Mouse (Mus musculus): ENCODE measurements around the gene Plk3. TPM values are rescaled to one million over a fixed set of nuclear protein-coding genes. Genes with fewer than 3 reads are reported as not detected.
"Not testable (repeated sequence)": the region's sequence is repeated elsewhere in the genome, so short reads cannot be mapped to it uniquely, and the experiment has no call there.

Gene Plk3
- 42.5 and 48.9 TPM in 2 replicates for polyA plus RNA-seq (2014; fragmentation: Nextera tagmentation; extraction: Ambion mirVana)

DNA sequence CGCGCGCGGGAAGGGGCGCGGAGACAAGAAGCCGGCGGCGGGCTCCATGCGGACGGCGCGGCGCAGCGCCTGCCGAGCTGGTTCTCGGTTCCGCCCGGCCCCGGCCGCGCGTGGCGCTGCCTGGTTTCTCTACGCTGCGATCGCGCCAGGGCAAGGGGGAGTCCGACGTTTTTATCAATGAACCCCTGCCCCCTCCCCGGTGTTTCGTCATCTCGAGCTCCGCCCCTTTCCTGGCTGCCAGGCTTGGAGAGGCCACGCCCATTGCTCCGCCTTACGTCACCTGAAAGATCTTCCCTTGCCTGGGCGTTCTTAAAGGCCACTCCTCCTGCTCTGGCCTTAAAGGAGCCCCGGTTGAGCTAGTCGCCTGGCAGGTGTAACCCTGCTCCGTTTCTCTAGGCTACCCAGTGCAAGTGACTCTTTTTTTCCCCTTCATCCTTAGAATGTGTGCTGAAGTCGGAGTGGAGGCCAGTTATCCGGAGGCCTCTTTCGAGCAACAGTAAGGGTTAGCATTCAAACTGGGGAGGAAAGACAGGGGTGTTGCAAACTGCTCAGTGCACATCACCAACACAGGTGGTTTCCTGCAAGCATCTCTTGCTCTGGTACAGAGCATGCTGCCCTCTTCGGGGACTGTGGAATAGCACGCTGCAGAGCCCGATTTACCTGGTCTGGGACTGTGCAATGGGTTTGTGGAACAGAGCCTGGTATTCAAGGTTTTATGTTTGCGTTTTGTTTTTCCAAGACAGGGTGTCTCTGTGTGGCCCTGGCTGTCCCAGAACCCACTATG is at the start of gene Plk3:
Gene Plk3 (minus strand): TSS at position 147 of the 784 bp plus-strand sequence.
- DNase-seq (ENCODE audit: low spot score), result peak; percentile 97
- peak within 1 kb of the TSS; percentile 72; the same call in 1 of the 2 replicates for H3K27ac ChIP-seq (ENCODE audit: low read depth, low read length)
- H3K36me3 ChIP-seq (ENCODE audit: control insufficient read depth, insufficient read depth, low read length), result peaks cover 3% of the 10 kb centered on the region; the same call in 1 of the 2 replicates
- no peaks in the 10 kb centered on the region for H3K27me3 ChIP-seq (ENCODE audit: control insufficient read depth, insufficient read depth, low read length)
- peak within 1 kb of the TSS; percentile 78 for H3K4me3 ChIP-seq (ENCODE audit: low read depth, low read length)
- 2% methylated on average over 47 of the region's 48 CpGs for WGBS
- H3K4me1 ChIP-seq (ENCODE audit: control insufficient read depth, insufficient read depth, low read length), result peaks cover 26% of the 10 kb centered on the region
- peak within 1 kb of the TSS; percentile 76 for H3K9ac ChIP-seq (ENCODE audit: low read length)
- ATAC-seq (ENCODE audit: insufficient read depth, low FRiP score, low TSS enrichment), result peak; percentile 76
- H3K4me2 ChIP-seq (ENCODE audit: low read depth), result peak within 1 kb of the TSS; percentile 81
- H3K9me3 ChIP-seq (ENCODE audit: control insufficient read depth, low read length), result no peaks in the 10 kb centered on the region

DNA sequence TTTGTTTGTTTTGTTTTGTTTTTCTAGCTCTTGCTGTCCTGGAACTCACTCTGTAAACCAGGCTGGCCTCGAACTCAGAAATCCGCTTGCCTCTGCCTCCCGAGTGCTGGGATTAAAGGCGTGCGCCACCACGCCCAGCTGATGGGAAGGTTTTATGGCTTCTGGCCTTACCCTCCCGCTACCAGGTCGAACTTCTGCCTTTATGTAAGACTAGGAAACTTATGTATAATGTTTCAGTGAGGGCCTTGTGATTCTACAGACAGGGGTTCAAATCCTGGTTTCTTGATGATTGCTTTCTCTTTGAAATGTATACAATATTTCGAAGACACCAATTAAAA is 49.0 kb upstream of the Plk3 start:
- H3K4me3 ChIP-seq (ENCODE audit: low read depth, low read length), result peak overlapping the region; percentile 73
- not testable (repeated sequence) for DNase-seq (ENCODE audit: low spot score); H3K27me3 ChIP-seq (ENCODE audit: control insufficient read depth, insufficient read depth, low read length); H3K9me3 ChIP-seq (ENCODE audit: control insufficient read depth, low read length); H3K27ac ChIP-seq (ENCODE audit: low read depth, low read length); H3K36me3 ChIP-seq (ENCODE audit: control insufficient read depth, insufficient read depth, low read length); H3K4me1 ChIP-seq (ENCODE audit: control insufficient read depth, insufficient read depth, low read length)
- WGBS, result 14% methylated on average over 9 of the region's 9 CpGs
- H3K9ac ChIP-seq (ENCODE audit: low read length), result peak overlapping the region; percentile 59
- peak overlapping the region; percentile 52 for H3K4me2 ChIP-seq (ENCODE audit: low read depth)
- peak; percentile 60 for ATAC-seq (ENCODE audit: insufficient read depth, low FRiP score, low TSS enrichment)

DNA sequence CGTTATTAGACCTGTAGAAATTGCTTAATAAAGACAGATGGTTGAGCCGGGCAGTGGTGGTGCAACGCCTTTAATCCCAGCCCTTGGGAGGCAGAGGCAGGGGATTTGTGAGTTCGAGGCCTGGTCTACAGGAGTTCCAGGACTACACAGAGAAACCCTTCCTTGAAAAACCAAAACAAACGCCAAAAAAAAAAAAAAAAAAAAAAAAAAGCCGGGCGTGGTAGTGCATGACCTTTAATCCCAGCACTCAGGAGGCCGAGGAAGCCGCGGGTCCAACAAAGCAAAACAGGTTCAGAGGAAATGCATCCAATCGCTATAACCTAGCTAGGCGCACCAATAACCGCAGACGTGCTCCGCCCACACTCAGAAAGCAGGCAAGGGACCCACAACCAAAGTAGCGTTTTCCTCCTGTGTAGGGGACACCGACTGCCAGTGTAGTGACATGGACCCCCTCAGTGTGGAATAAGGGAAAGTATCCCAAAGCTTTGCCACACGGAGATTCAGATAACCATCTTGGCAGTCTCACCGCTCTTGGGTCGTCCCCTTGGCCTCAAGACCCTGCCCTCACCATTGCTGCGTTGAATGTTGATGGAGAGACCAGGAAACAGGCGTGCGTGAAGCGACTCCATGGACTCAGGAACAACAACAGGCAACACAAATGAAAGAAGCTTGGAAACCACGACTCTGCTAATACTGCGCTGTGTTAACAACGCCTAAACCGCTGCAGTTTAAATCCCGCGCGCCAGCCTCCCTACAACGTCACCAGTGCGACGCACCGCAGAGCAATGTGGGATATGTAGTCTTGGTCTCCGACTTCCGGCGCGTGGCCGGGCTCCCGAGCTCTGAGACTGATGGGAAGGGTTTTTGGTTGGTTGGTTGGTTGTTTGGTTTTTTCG is 48.3 kb upstream of the Plk3 start, which contains the start of gene Kif2c:
Gene Kif2c (minus strand): TSS at position 777 of the 896 bp plus-strand sequence.
- Histone ChIP-seq H3K4me1 (ENCODE audit: control insufficient read depth, insufficient read depth, low read length) (peaks cover 5% of the 10 kb centered on the region; the same call in 1 of the 2 replicates), H3K27ac (ENCODE audit: low read depth, low read length) (no peak within 1 kb of the TSS), H3K9me3 (ENCODE audit: control insufficient read depth, low read length) (no peaks in the 10 kb centered on the region), H3K4me2 (ENCODE audit: low read depth) (peak within 1 kb of the TSS; percentile 52), H3K27me3 (ENCODE audit: control insufficient read depth, insufficient read depth, low read length) (no peaks in the 10 kb centered on the region), H3K4me3 (ENCODE audit: low read depth, low read length) (peak within 1 kb of the TSS; percentile 73), H3K36me3 (ENCODE audit: control insufficient read depth, insufficient read depth, low read length) (no peaks in the 10 kb centered on the region; the same call in 1 of the 2 replicates), H3K9ac (ENCODE audit: low read length) (peak within 1 kb of the TSS; percentile 59)
- 1% methylated on average over 42 of the region's 42 CpGs for WGBS
- DNase-seq (ENCODE audit: low spot score), result peak; percentile 94
- peak; percentile 95 for ATAC-seq (ENCODE audit: insufficient read depth, low FRiP score, low TSS enrichment)

DNA sequence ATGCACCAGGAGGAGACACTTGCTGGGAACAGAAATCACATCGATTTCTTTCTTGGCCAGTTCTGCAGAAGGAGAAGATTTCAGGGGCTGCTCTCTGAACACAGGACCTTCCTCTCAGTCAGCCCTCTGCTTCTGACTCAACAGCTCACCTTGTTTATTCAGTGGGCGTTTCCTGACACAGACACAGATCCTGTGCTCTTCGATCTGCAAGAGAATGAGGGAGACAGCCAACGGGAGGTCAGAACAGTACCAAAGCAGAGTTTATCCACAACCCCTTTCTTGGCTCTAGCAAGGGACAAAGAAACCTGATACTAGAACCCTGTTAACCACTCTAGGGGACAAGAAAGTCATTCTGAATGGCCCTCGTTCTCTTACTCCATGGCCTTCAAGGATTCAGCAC is 36.2 kb upstream of the Plk3 start:
- WGBS, result 95% methylated on average over 5 of the region's 5 CpGs
- DNase-seq (ENCODE audit: low spot score) (no peak), ATAC-seq (ENCODE audit: insufficient read depth, low FRiP score, low TSS enrichment) (no peak)
- no peak overlapping the region for H3K4me2 ChIP-seq (ENCODE audit: low read depth)
- H3K4me1 ChIP-seq (ENCODE audit: control insufficient read depth, insufficient read depth, low read length), result no peaks in the 10 kb centered on the region
- H3K27me3 ChIP-seq (ENCODE audit: control insufficient read depth, insufficient read depth, low read length), result no peaks in the 10 kb centered on the region
- no peak overlapping the region for H3K27ac ChIP-seq (ENCODE audit: low read depth, low read length)
- H3K9me3 ChIP-seq (ENCODE audit: control insufficient read depth, low read length), result no peaks in the 10 kb centered on the region
- H3K9ac ChIP-seq (ENCODE audit: low read length), result no peak overlapping the region
- no peak overlapping the region for H3K4me3 ChIP-seq (ENCODE audit: low read depth, low read length)
- peaks cover 35% of the 10 kb centered on the region for H3K36me3 ChIP-seq (ENCODE audit: control insufficient read depth, insufficient read depth, low read length)

DNA sequence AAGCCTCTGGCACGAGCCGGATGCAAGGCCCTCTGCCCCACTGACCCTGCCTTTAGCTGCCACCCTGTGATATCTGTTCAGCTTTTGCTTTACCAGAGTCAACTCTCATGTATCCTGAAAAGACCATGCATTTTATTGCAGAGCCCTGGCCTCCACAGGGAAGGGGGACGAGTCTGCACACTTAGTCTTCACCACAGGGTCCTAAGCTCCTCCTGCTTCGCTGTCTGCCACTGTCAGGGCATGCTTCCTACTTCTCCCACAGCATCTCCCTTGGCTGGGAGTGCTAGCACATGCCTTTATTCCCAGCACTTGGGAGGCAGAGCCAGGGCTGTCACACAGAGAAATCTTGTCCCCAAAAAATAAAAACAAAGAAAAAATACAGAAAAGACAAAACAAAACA is 27.4 kb upstream of the Plk3 start:
- WGBS, result 76% methylated on average over 4 of the region's 4 CpGs
- Histone ChIP-seq H3K27ac (ENCODE audit: low read depth, low read length) (no peak overlapping the region), H3K27me3 (ENCODE audit: control insufficient read depth, insufficient read depth, low read length) (no peaks in the 10 kb centered on the region), H3K4me2 (ENCODE audit: low read depth) (no peak overlapping the region), H3K36me3 (ENCODE audit: control insufficient read depth, insufficient read depth, low read length) (peaks cover 27% of the 10 kb centered on the region), H3K4me3 (ENCODE audit: low read depth, low read length) (no peak overlapping the region), H3K9ac (ENCODE audit: low read length) (no peak overlapping the region), H3K9me3 (ENCODE audit: control insufficient read depth, low read length) (no peaks in the 10 kb centered on the region), H3K4me1 (ENCODE audit: control insufficient read depth, insufficient read depth, low read length) (no peaks in the 10 kb centered on the region)
- ATAC-seq (ENCODE audit: insufficient read depth, low FRiP score, low TSS enrichment) (no peak), DNase-seq (ENCODE audit: low spot score) (no peak)

DNA sequence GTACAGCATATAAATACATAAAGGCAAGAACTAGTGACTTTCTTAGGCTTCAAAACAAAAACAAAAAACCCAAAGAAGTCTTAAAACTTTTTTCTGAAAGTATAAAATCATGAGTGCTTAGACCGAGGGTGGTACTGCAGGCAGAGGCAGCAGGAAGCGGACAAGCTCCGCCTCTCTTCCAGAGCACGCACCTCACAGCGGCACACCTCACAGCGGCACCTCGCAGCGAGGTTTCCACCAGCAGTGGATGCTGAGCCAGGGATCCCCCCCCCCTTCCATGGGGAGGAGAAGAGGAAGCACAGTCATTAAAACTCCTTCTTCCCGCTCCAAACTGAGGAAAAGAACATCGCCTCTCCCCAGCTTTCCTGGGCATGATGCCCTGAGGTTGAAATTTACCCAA is 25.9 kb upstream of the Plk3 start:
- Histone ChIP-seq H3K9ac (ENCODE audit: low read length) (no peak overlapping the region), H3K27me3 (ENCODE audit: control insufficient read depth, insufficient read depth, low read length) (no peaks in the 10 kb centered on the region), H3K4me1 (ENCODE audit: control insufficient read depth, insufficient read depth, low read length) (no peaks in the 10 kb centered on the region; the same call in 1 of the 2 replicates), H3K4me3 (ENCODE audit: low read depth, low read length) (no peak overlapping the region), H3K27ac (ENCODE audit: low read depth, low read length) (no peak overlapping the region), H3K9me3 (ENCODE audit: control insufficient read depth, low read length) (no peaks in the 10 kb centered on the region), H3K4me2 (ENCODE audit: low read depth) (no peak overlapping the region), H3K36me3 (ENCODE audit: control insufficient read depth, insufficient read depth, low read length) (peaks cover 12% of the 10 kb centered on the region)
- WGBS, result 85% methylated on average over 10 of the region's 10 CpGs
- DNase-seq (ENCODE audit: low spot score) (no peak), ATAC-seq (ENCODE audit: insufficient read depth, low FRiP score, low TSS enrichment) (no peak)

DNA sequence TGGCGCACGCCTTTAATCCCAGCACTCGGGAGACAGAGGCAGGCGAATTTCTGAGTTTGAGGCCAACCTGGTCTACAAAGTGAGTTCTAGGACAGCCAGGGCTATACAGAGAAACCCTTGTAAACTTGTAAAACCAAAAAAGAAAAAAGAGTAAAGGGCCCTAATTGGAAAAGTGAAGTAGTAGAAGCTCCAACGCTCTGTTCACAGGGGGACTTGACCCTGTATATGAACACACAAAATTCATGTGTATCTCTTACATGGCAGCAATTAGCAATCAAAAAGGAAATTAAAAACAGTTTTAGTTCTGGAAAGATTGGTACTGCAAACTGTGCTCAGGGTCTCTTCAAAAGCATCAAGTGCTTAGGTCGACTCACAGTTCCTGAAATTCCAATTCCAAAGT is 22.6 kb upstream of the Plk3 start:
- H3K4me3 ChIP-seq (ENCODE audit: low read depth, low read length), result peak overlapping the region; percentile 99; the same call in 1 of the 2 replicates
- no peak for ATAC-seq (ENCODE audit: insufficient read depth, low FRiP score, low TSS enrichment)
- WGBS, result 33% methylated on average over 6 of the region's 6 CpGs
- peaks cover 20% of the 10 kb centered on the region for H3K36me3 ChIP-seq (ENCODE audit: control insufficient read depth, insufficient read depth, low read length)
- peak overlapping the region; percentile 34 for H3K4me2 ChIP-seq (ENCODE audit: low read depth)
- no peaks in the 10 kb centered on the region for H3K9me3 ChIP-seq (ENCODE audit: control insufficient read depth, low read length)
- H3K27ac ChIP-seq (ENCODE audit: low read depth, low read length), result peak overlapping the region; percentile 91; the same call in 1 of the 2 replicates
- H3K4me1 ChIP-seq (ENCODE audit: control insufficient read depth, insufficient read depth, low read length), result no peaks in the 10 kb centered on the region; the same call in 1 of the 2 replicates
- no peak for DNase-seq (ENCODE audit: low spot score)
- H3K9ac ChIP-seq (ENCODE audit: low read length), result 0 out of 2 replicates have a peak overlapping the region, but pooled peaks have one; percentile 33
- no peaks in the 10 kb centered on the region for H3K27me3 ChIP-seq (ENCODE audit: control insufficient read depth, insufficient read depth, low read length)

DNA sequence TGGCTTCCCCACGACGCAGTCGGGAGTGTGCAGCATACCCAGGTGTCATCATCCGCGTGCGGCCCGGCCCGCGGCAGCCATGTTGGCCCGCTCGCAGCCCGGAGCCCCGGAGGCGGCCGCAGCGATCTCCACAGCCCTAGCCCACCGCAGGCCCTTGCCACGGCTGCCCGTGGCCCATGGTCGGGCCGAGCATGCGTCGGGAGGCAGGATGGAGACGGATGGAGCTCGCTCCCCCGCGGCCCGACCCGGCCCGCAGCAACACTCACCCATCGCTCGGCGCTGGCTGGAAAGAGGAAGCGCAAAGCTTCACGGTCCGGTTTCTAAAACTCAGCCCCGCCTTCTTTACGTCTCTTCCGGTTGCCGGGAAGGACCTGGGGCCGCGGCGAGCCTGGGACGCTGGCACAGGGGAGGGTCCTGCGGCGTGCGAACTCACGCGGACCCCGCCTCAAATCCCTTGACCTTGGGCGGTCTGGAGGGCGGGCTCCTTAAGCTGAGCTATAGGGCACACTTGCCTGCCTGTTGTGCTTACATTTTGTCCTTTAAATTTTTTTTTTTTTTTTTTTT is 22.1 kb upstream of the Plk3 start, which contains the start of gene Rps8:
Gene Rps8 (minus strand): TSS at position 452 of the 564 bp plus-strand sequence.
- Histone ChIP-seq H3K4me3 (ENCODE audit: low read depth, low read length) (peak within 1 kb of the TSS; percentile 99), H3K4me1 (ENCODE audit: control insufficient read depth, insufficient read depth, low read length) (no peaks in the 10 kb centered on the region; the same call in 1 of the 2 replicates), H3K9ac (ENCODE audit: low read length) (peak within 1 kb of the TSS; percentile 98), H3K4me2 (ENCODE audit: low read depth) (peak within 1 kb of the TSS; percentile 95), H3K36me3 (ENCODE audit: control insufficient read depth, insufficient read depth, low read length) (peaks cover 20% of the 10 kb centered on the region), H3K27ac (ENCODE audit: low read depth, low read length) (peak within 1 kb of the TSS; percentile 91), H3K27me3 (ENCODE audit: control insufficient read depth, insufficient read depth, low read length) (no peaks in the 10 kb centered on the region), H3K9me3 (ENCODE audit: control insufficient read depth, low read length) (no peaks in the 10 kb centered on the region)
- peak; percentile 85 for ATAC-seq (ENCODE audit: insufficient read depth, low FRiP score, low TSS enrichment)
- peak; percentile 92 for DNase-seq (ENCODE audit: low spot score)
- under 1% methylated on average over 51 of the region's 52 CpGs for WGBS

Measured in neural tube, embryonic 11.5 days (tissue).